Mouse (Mus musculus): ENCODE data around the gene Cdc42ep4.

The Cdc42ep4 gene

GRCm38 (mm10) chr11:113751484-113752084 is at the start of gene Cdc42ep4:
Gene Cdc42ep4 (minus strand): TSS chr11:113751881.
- peak; percentile 77 for DNase-seq (ENCODE audit: low spot score)

- no peak for DNase-seq (ENCODE audit: low spot score)
These were observed 48.3 kb upstream of the Cdc42ep4 start for GRCm38 (mm10) chr11:113800026-113800425.

GRCm38 (mm10) chr11:113799041-113799447 is 47.4 kb upstream of the Cdc42ep4 start:
- DNase-seq (ENCODE audit: low spot score) = no peak

GRCm38 (mm10) chr11:113798011-113798410 is 46.3 kb upstream of the Cdc42ep4 start:
- DNase-seq (ENCODE audit: low spot score) = no peak

- DNase-seq (ENCODE audit: low spot score) = no peak
These were observed 45.6 kb upstream of the Cdc42ep4 start for GRCm38 (mm10) chr11:113797014-113797983.

- DNase-seq (ENCODE audit: low spot score) = no peak
These were observed 44.2 kb upstream of the Cdc42ep4 start for GRCm38 (mm10) chr11:113795846-113796245.

- DNase-seq (ENCODE audit: low spot score) = no peak
These were observed 39.9 kb upstream of the Cdc42ep4 start for GRCm38 (mm10) chr11:113791357-113792215.

- DNase-seq (ENCODE audit: low spot score) = no peak
These were observed 37.4 kb upstream of the Cdc42ep4 start for GRCm38 (mm10) chr11:113789101-113789500.

- no peak for DNase-seq (ENCODE audit: low spot score)
These were observed 36.6 kb upstream of the Cdc42ep4 start for GRCm38 (mm10) chr11:113788183-113788789.

GRCm38 (mm10) chr11:113787432-113788182 is 35.9 kb upstream of the Cdc42ep4 start:
- DNase-seq (ENCODE audit: low spot score) = no peak

- no peak for DNase-seq (ENCODE audit: low spot score)
These were observed 35.3 kb upstream of the Cdc42ep4 start for GRCm38 (mm10) chr11:113787009-113787408.

- no peak for DNase-seq (ENCODE audit: low spot score)
These were observed 34.7 kb upstream of the Cdc42ep4 start for GRCm38 (mm10) chr11:113786395-113786794.

- DNase-seq (ENCODE audit: low spot score) = peak; percentile 48
These were observed 33.9 kb upstream of the Cdc42ep4 start for GRCm38 (mm10) chr11:113785406-113786171.

GRCm38 (mm10) chr11:113784656-113785396 is 33.1 kb upstream of the Cdc42ep4 start:
- DNase-seq (ENCODE audit: low spot score) = no peak

GRCm38 (mm10) chr11:113782496-113782895 is 30.8 kb upstream of the Cdc42ep4 start:
- DNase-seq (ENCODE audit: low spot score) = no peak

GRCm38 (mm10) chr11:113782006-113782405 is 30.3 kb upstream of the Cdc42ep4 start:
- no peak for DNase-seq (ENCODE audit: low spot score)

- DNase-seq (ENCODE audit: low spot score) = no peak
These were observed 28.0 kb upstream of the Cdc42ep4 start for GRCm38 (mm10) chr11:113779680-113780041.

GRCm38 (mm10) chr11:113778733-113779679 is 27.3 kb upstream of the Cdc42ep4 start:
- no peak for DNase-seq (ENCODE audit: low spot score)
